Mouse (Mus musculus) right cerebral cortex, postnatal 36 days (tissue): ENCODE measurements around the gene Sucnr1.

Source experiments
- DNase-seq, 2 experiments: peaks; one replicate each; pipeline ENCODE4 v3.0.0; 2022; ENCODE audit warnings: low spot score in 2 of 2, mixed read lengths in 1 of 2

The Sucnr1 gene

GRCm38 (mm10) chr3:60111889-60112646 lies 30.4 kb downstream of the Sucnr1 start:
- DNase-seq, result no peak

- DNase-seq, result no peak
Measured at GRCm38 (mm10) chr3:60114571-60114970, 32.9 kb downstream of the Sucnr1 start.

- DNase-seq, result no peak
Measured at GRCm38 (mm10) chr3:60121449-60121848, 39.8 kb downstream of the Sucnr1 start.

GRCm38 (mm10) chr3:60123859-60124794 lies 42.5 kb downstream of the Sucnr1 start:
- DNase-seq, result no peak

GRCm38 (mm10) chr3:60126564-60126963 lies 44.9 kb downstream of the Sucnr1 start:
- DNase-seq, result no peak

GRCm38 (mm10) chr3:60128282-60128681 lies 46.6 kb downstream of the Sucnr1 start:
- DNase-seq, result no peak

GRCm38 (mm10) chr3:60135801-60136200 lies 54.1 kb downstream of the Sucnr1 start:
- no peak for DNase-seq
